Mouse (Mus musculus): Measurements from ENCODE around the gene Tmem126a. TPM values are rescaled to one million over a fixed set of nuclear protein-coding genes. Genes with fewer than 3 reads are reported as not detected.

Gene Tmem126a
- 84.9 and 87.6 TPM in 2 replicates for polyA plus RNA-seq (2015; fragmentation: Nextera tagmentation; extraction: Ambion mirVana)

- H3K9ac ChIP-seq: peak within 1 kb of the TSS; percentile 57
- under 1% methylated on average over 41 of the region's 41 CpGs for WGBS
- peak within 1 kb of the TSS; percentile 95 for H3K27ac ChIP-seq (replicated peaks)
- peaks cover 13% of the 10 kb centered on the region; the same call in 1 of the 2 replicates for H3K4me1 ChIP-seq
- ATAC-seq (ENCODE audit: insufficient number of reproducible peaks, low FRiP score, low TSS enrichment, low read depth): peak; percentile 94
- H3K4me2 ChIP-seq (replicated peaks): peak within 1 kb of the TSS; percentile 59
- peak within 1 kb of the TSS; percentile 67 for H3K4me3 ChIP-seq (replicated peaks)
- peaks cover 10% of the 10 kb centered on the region; the same call in 1 of the 2 replicates for H3K36me3 ChIP-seq
- H3K27me3 ChIP-seq: no peaks in the 10 kb centered on the region
- no peaks in the 10 kb centered on the region for H3K9me3 ChIP-seq (replicated peaks)
Measured at GRCm38 (mm10) chr7:90456845-90457468, at the start of gene Tmem126a. Tmem126a (minus strand) TSS chr7:90457229.

GRCm38 (mm10) chr7:90482607-90483006 is 25.6 kb upstream of the Tmem126a start:
- H3K4me1 ChIP-seq: no peaks in the 10 kb centered on the region
- no peak for ATAC-seq (ENCODE audit: insufficient number of reproducible peaks, low FRiP score, low TSS enrichment, low read depth)
- no peak overlapping the region for H3K27ac ChIP-seq (replicated peaks)
- H3K27me3 ChIP-seq: no peaks in the 10 kb centered on the region
- H3K4me2 ChIP-seq (replicated peaks): no peak overlapping the region
- no peak overlapping the region for H3K9ac ChIP-seq
- WGBS: 83% methylated on average over 2 of the region's 2 CpGs
- H3K4me3 ChIP-seq (replicated peaks): no peak overlapping the region
- H3K9me3 ChIP-seq (replicated peaks): no peaks in the 10 kb centered on the region
- no peaks in the 10 kb centered on the region for H3K36me3 ChIP-seq

GRCm38 (mm10) chr7:90476313-90477245 is 19.6 kb upstream of the Tmem126a start, which contains the start of gene Dlg2:
Dlg2 (plus strand) TSS chr7:90476672.
- Histone ChIP-seq H3K4me2 (replicated peaks) (peak within 1 kb of the TSS; percentile 93), H3K9me3 (replicated peaks) (no peaks in the 10 kb centered on the region), H3K27me3 (no peaks in the 10 kb centered on the region), H3K4me1 (peaks cover 5% of the 10 kb centered on the region; the same call in 1 of the 2 replicates), H3K4me3 (replicated peaks) (peak within 1 kb of the TSS; percentile 59), H3K36me3 (peaks cover 3% of the 10 kb centered on the region; the same call in 1 of the 2 replicates), H3K9ac (peak within 1 kb of the TSS; percentile 71), H3K27ac (replicated peaks) (peak within 1 kb of the TSS; percentile 81)
- under 1% methylated on average over 32 of the region's 32 CpGs for WGBS
- no peak; the same call in 1 of the 2 replicates for ATAC-seq (ENCODE audit: insufficient number of reproducible peaks, low FRiP score, low TSS enrichment, low read depth)

GRCm38 (mm10) chr7:90475793-90476312 is 18.8 kb upstream of the Tmem126a start, which contains the start of gene Tmem126b:
Tmem126b (minus strand) TSS chr7:90476001.
- Histone ChIP-seq H3K4me3 (replicated peaks) (peak within 1 kb of the TSS; percentile 59), H3K9ac (peak within 1 kb of the TSS; percentile 71), H3K9me3 (replicated peaks) (no peaks in the 10 kb centered on the region), H3K4me1 (peaks cover 5% of the 10 kb centered on the region; the same call in 1 of the 2 replicates), H3K27ac (replicated peaks) (peak within 1 kb of the TSS; percentile 81), H3K36me3 (peaks cover 3% of the 10 kb centered on the region; the same call in 1 of the 2 replicates), H3K4me2 (replicated peaks) (peak within 1 kb of the TSS; percentile 93), H3K27me3 (no peaks in the 10 kb centered on the region)
- ATAC-seq (ENCODE audit: insufficient number of reproducible peaks, low FRiP score, low TSS enrichment, low read depth): peak; percentile 100
- WGBS: under 1% methylated on average over 36 of the region's 36 CpGs

GRCm38 (mm10) chr7:90473511-90473910 is 16.5 kb upstream of the Tmem126a start:
- no peak for ATAC-seq (ENCODE audit: insufficient number of reproducible peaks, low FRiP score, low TSS enrichment, low read depth)

GRCm38 (mm10) chr7:90461441-90461840 is 4.4 kb upstream of the Tmem126a start:
- 94% methylated on average over 5 of the region's 5 CpGs for WGBS

More at GRCm38 (mm10) chr7:90473511-90473910, 16.5 kb upstream of the Tmem126a start:
- 66% methylated on average over 2 of the region's 2 CpGs for WGBS
- Histone ChIP-seq H3K27ac (replicated peaks) (no peak overlapping the region), H3K4me1 (peaks cover 5% of the 10 kb centered on the region; the same call in 1 of the 2 replicates), H3K36me3 (peaks cover 17% of the 10 kb centered on the region), H3K9ac (no peak overlapping the region), H3K9me3 (replicated peaks) (no peaks in the 10 kb centered on the region), H3K4me3 (replicated peaks) (no peak overlapping the region), H3K4me2 (replicated peaks) (no peak overlapping the region), H3K27me3 (no peaks in the 10 kb centered on the region)

GRCm38 (mm10) chr7:90460930-90461329 is 3.9 kb upstream of the Tmem126a start:
- Histone ChIP-seq H3K4me2 (replicated peaks) (no peak overlapping the region), H3K36me3 (no peaks in the 10 kb centered on the region), H3K4me3 (replicated peaks) (no peak overlapping the region), H3K4me1 (peaks cover 9% of the 10 kb centered on the region; the same call in 1 of the 2 replicates), H3K27ac (replicated peaks) (no peak overlapping the region), H3K27me3 (no peaks in the 10 kb centered on the region), H3K9me3 (replicated peaks) (no peaks in the 10 kb centered on the region), H3K9ac (no peak overlapping the region)
- WGBS: 15% methylated on average over 14 of the region's 14 CpGs
- no peak for ATAC-seq (ENCODE audit: insufficient number of reproducible peaks, low FRiP score, low TSS enrichment, low read depth)

More at GRCm38 (mm10) chr7:90461441-90461840, 4.4 kb upstream of the Tmem126a start:
- H3K9ac ChIP-seq: no peak overlapping the region
- H3K9me3 ChIP-seq (replicated peaks): no peaks in the 10 kb centered on the region
- H3K4me1 ChIP-seq: 0 out of 2 replicates have a peak, but pooled peaks cover 4% of the 10 kb centered on the region
- 0 out of 2 replicates have a peak, but pooled peaks cover under 1% of the 10 kb centered on the region for H3K36me3 ChIP-seq
- H3K27ac ChIP-seq (replicated peaks): no peak overlapping the region
- ATAC-seq (ENCODE audit: insufficient number of reproducible peaks, low FRiP score, low TSS enrichment, low read depth): no peak
- H3K4me3 ChIP-seq (replicated peaks): no peak overlapping the region
- H3K27me3 ChIP-seq: no peaks in the 10 kb centered on the region
- no peak overlapping the region for H3K4me2 ChIP-seq (replicated peaks)

- WGBS: 40% methylated on average over 10 of the region's 10 CpGs
- Histone ChIP-seq H3K9ac (no peak overlapping the region), H3K27ac (replicated peaks) (no peak overlapping the region), H3K4me3 (replicated peaks) (no peak overlapping the region), H3K9me3 (replicated peaks) (no peaks in the 10 kb centered on the region), H3K27me3 (no peaks in the 10 kb centered on the region), H3K4me2 (replicated peaks) (no peak overlapping the region), H3K36me3 (no peaks in the 10 kb centered on the region), H3K4me1 (peaks cover 13% of the 10 kb centered on the region; the same call in 1 of the 2 replicates)
- ATAC-seq (ENCODE audit: insufficient number of reproducible peaks, low FRiP score, low TSS enrichment, low read depth): no peak
Measured at GRCm38 (mm10) chr7:90460330-90460729, 3.3 kb upstream of the Tmem126a start.

GRCm38 (mm10) chr7:90457517-90457916 is 488 bp upstream of the Tmem126a start:
- H3K9me3 ChIP-seq (replicated peaks): no peaks in the 10 kb centered on the region
- peaks cover 10% of the 10 kb centered on the region; the same call in 1 of the 2 replicates for H3K36me3 ChIP-seq
- peak overlapping the region; percentile 95 for H3K27ac ChIP-seq (replicated peaks)
- peak; percentile 63; the same call in 1 of the 2 replicates for ATAC-seq (ENCODE audit: insufficient number of reproducible peaks, low FRiP score, low TSS enrichment, low read depth)
- H3K27me3 ChIP-seq: no peaks in the 10 kb centered on the region
- H3K4me2 ChIP-seq (replicated peaks): peak overlapping the region; percentile 59
- 2% methylated on average over 10 of the region's 10 CpGs for WGBS
- H3K4me1 ChIP-seq: peaks cover 13% of the 10 kb centered on the region; the same call in 1 of the 2 replicates
- H3K4me3 ChIP-seq (replicated peaks): peak overlapping the region; percentile 67
- H3K9ac ChIP-seq: peak overlapping the region; percentile 57

- H3K9me3 ChIP-seq (replicated peaks): no peaks in the 10 kb centered on the region
- peak overlapping the region; percentile 59 for H3K4me2 ChIP-seq (replicated peaks)
- WGBS: 27% methylated on average over 7 of the region's 7 CpGs
- peak overlapping the region; percentile 95 for H3K27ac ChIP-seq (replicated peaks)
- peaks cover 13% of the 10 kb centered on the region; the same call in 1 of the 2 replicates for H3K4me1 ChIP-seq
- H3K9ac ChIP-seq: peak overlapping the region; percentile 57; the same call in 1 of the 2 replicates
- peak overlapping the region; percentile 67 for H3K4me3 ChIP-seq (replicated peaks)
- no peaks in the 10 kb centered on the region for H3K27me3 ChIP-seq
- peaks cover 15% of the 10 kb centered on the region for H3K36me3 ChIP-seq
- no peak for ATAC-seq (ENCODE audit: insufficient number of reproducible peaks, low FRiP score, low TSS enrichment, low read depth)
Measured at GRCm38 (mm10) chr7:90456149-90456844, 732 bp downstream of the Tmem126a start.
